Mouse (Mus musculus) spleen, adult 12 weeks (tissue): ENCODE results near the gene Rdm1.

Experiments used
- DNase-seq: peaks from one replicate; pipeline ENCODE4 v3.0.0; 2022; ENCODE audit warnings: low spot score

Rdm1 gene

GRCm38 (mm10) chr11:101680634-101681325 is 53.8 kb downstream of the Rdm1 start:
- DNase-seq: no peak

DNA sequence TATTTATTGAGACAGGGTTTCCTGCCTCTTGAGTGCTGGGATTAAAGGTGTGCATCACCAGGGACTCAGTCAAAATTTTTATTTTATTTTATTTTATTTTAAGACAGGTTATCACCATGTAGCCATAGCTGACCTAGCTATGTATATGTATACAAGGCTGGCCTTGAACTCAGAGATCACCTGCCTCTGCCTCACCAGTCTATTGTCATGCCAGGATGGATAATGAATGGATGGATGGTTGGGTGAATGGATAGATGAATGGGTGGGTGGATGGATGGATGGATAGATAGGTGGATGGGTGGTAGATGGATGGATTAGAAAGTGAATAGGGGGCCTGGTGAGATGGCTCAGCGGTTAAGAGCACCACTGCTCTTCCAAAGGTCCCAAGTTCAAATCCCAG is 55.0 kb downstream of the Rdm1 start:
- no peak for DNase-seq

DNA sequence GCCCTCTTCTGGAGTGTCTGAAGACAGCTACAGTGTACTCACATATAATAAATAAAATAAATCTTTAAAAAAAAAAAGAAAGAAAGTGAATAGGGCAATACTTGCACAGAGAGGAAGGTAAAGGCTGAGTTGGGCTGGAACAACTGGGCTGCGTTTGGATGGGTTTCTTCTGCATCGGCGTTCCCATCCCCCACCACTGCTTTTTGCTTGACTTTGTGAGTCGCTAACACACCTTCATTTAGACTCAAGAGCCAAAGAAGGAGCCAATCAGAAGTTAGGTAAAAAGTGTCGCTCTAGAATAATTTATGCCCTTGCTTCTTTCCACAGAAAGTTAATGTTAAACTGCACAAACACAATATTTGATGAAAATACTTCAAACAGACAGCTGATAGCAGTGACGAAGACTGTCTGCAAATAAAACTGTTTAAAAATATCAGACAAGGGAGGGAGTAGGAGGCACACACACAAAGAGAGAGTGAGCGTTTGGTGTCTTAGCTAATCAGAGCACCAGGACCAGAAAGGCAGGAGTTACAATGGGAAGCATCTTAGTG is 55.5 kb downstream of the Rdm1 start:
- DNase-seq: no peak
